Mouse (Mus musculus) midbrain, embryonic 10.5 days (tissue): ENCODE data around the gene Foxs1. TPM values are rescaled to one million over a fixed set of nuclear protein-coding genes. Genes with fewer than 3 reads are reported as not detected.

Experiments
- DNase-seq: peaks from one replicate; pipeline ENCODE4 v3.0.0-alpha.2; 2017; ENCODE audit warnings: low spot score
- H3K27ac ChIP-seq: fragments of 300-500 bp; sonication (generic); replicated peaks from 2 replicates; pipeline ENCODE4 v1.5.1; 2016; ENCODE audit warnings: mild to moderate bottlenecking
- H3K27me3 ChIP-seq: fragments of 300-500 bp; sonication (generic); 2 replicates; pipeline ENCODE4 v1.6.1; 2016; ENCODE audit warnings: low read depth, mild to moderate bottlenecking; ENCODE audit not compliant: poor library complexity, severe bottlenecking
- H3K36me3 ChIP-seq: fragments of 300-500 bp; sonication (generic); 2 replicates; pipeline ENCODE4 v1.6.1; 2016; ENCODE audit warnings: mild to moderate bottlenecking, moderate library complexity
- H3K4me1 ChIP-seq: fragments of 300-500 bp; sonication (generic); 2 replicates; pipeline ENCODE4 v1.6.1; 2016
- H3K4me3 ChIP-seq: fragments of 300-500 bp; sonication (generic); 2 replicates; pipeline ENCODE4 v1.5.1; 2016; ENCODE audit warnings: mild to moderate bottlenecking, moderate library complexity
- H3K9me3 ChIP-seq: fragments of 300-500 bp; sonication (generic); replicated peaks from 2 replicates; pipeline ENCODE4 v1.6.1; 2016; ENCODE audit warnings: mild to moderate bottlenecking
- whole genome bisulfite sequencing: fragments of 180-500 bp; shearing (Covaris S2); methylation state at CpG from one replicate; pipeline ENCODE4 v1.1.7; 2016; 5-methylcytosine and 5-hydroxymethylcytosine counted together
- polyA plus RNA-seq: library from polyadenylated mRNA; unstranded; fragments of >200 nt; fragmentation: Nextera tagmentation; extraction: Ambion mirVana; gene quantifications from 2 replicates; pipeline ENCODE4 v1.2.1, GENCODE M21; 2016

The Foxs1 gene
- 0.58 and 1.5 TPM in 2 replicates for polyA plus RNA-seq

GRCm38 (mm10) chr2:152933048-152933447, at the start of gene Foxs1:
Gene Foxs1, minus strand, starts transcription at chr2:152933208.
- H3K27ac ChIP-seq: peak within 1 kb of the TSS; percentile 57
- no peaks in the 10 kb centered on the region for H3K9me3 ChIP-seq
- peaks cover 25% of the 10 kb centered on the region for H3K27me3 ChIP-seq
- H3K4me1 ChIP-seq: peaks cover 17% of the 10 kb centered on the region; the same call in 1 of the 2 replicates
- H3K4me3 ChIP-seq: no peak within 1 kb of the TSS
- WGBS: 48% methylated on average over 9 of the region's 9 CpGs
- no peak for DNase-seq
- no peaks in the 10 kb centered on the region for H3K36me3 ChIP-seq

- Histone ChIP-seq H3K36me3 (no peaks in the 10 kb centered on the region), H3K9me3 (no peaks in the 10 kb centered on the region), H3K4me3 (no peak overlapping the region), H3K4me1 (peaks cover 4% of the 10 kb centered on the region; the same call in 1 of the 2 replicates), H3K27me3 (no peaks in the 10 kb centered on the region), H3K27ac (no peak overlapping the region)
- 66% methylated on average over 3 of the region's 3 CpGs for WGBS
- no peak for DNase-seq
These were observed 44.0 kb upstream of the Foxs1 start for GRCm38 (mm10) chr2:152976991-152977390.

GRCm38 (mm10) chr2:152965555-152965954, 32.5 kb upstream of the Foxs1 start:
- Histone ChIP-seq H3K27me3 (peaks cover 2% of the 10 kb centered on the region; the same call in 1 of the 2 replicates), H3K36me3 (no peaks in the 10 kb centered on the region), H3K4me1 (peaks cover 11% of the 10 kb centered on the region), H3K27ac (no peak overlapping the region), H3K9me3 (no peaks in the 10 kb centered on the region), H3K4me3 (no peak overlapping the region)
- DNase-seq: no peak
- WGBS: 75% methylated on average over 4 of the region's 4 CpGs

- H3K4me3 ChIP-seq: peak within 1 kb of the TSS; percentile 59
- no peaks in the 10 kb centered on the region for H3K36me3 ChIP-seq
- peaks cover 13% of the 10 kb centered on the region for H3K27me3 ChIP-seq
- H3K9me3 ChIP-seq: no peaks in the 10 kb centered on the region
- WGBS: 2% methylated on average over 34 of the region's 34 CpGs
- DNase-seq: peak; percentile 87
- H3K27ac ChIP-seq: peak within 1 kb of the TSS; percentile 67
- peaks cover 11% of the 10 kb centered on the region for H3K4me1 ChIP-seq
These were observed 29.2 kb upstream of the Foxs1 start, which contains the start of gene Ttll9 for GRCm38 (mm10) chr2:152962091-152962793. Gene Ttll9, plus strand, starts transcription at chr2:152962485.

GRCm38 (mm10) chr2:152958116-152958515, 25.1 kb upstream of the Foxs1 start:
- H3K27ac ChIP-seq: no peak overlapping the region
- no peaks in the 10 kb centered on the region for H3K9me3 ChIP-seq
- DNase-seq: no peak
- H3K4me3 ChIP-seq: no peak overlapping the region
- H3K36me3 ChIP-seq: no peaks in the 10 kb centered on the region
- 89% methylated on average over 3 of the region's 3 CpGs for WGBS
- peaks cover 30% of the 10 kb centered on the region for H3K27me3 ChIP-seq
- peaks cover 18% of the 10 kb centered on the region for H3K4me1 ChIP-seq

- Histone ChIP-seq H3K9me3 (no peaks in the 10 kb centered on the region), H3K4me3 (peak overlapping the region; percentile 86), H3K27ac (peak overlapping the region; percentile 88), H3K4me1 (peaks cover 36% of the 10 kb centered on the region), H3K36me3 (no peaks in the 10 kb centered on the region), H3K27me3 (peaks cover 77% of the 10 kb centered on the region)
- DNase-seq: peak; percentile 38
- 18% methylated on average over 13 of the region's 13 CpGs for WGBS
These were observed 19.1 kb upstream of the Foxs1 start for GRCm38 (mm10) chr2:152951850-152952720.

GRCm38 (mm10) chr2:152951065-152951849, 18.2 kb upstream of the Foxs1 start, which contains the start of gene Dusp15:
Gene Dusp15, minus strand, starts transcription at chr2:152951698.
- H3K27ac ChIP-seq: peak within 1 kb of the TSS; percentile 88
- H3K27me3 ChIP-seq: peaks cover 83% of the 10 kb centered on the region
- H3K4me1 ChIP-seq: peaks cover 36% of the 10 kb centered on the region
- H3K36me3 ChIP-seq: no peaks in the 10 kb centered on the region
- WGBS: under 1% methylated on average over 53 of the region's 54 CpGs
- DNase-seq: peak; percentile 63
- H3K4me3 ChIP-seq: peak within 1 kb of the TSS; percentile 86
- H3K9me3 ChIP-seq: no peaks in the 10 kb centered on the region

- peaks cover 87% of the 10 kb centered on the region for H3K27me3 ChIP-seq
- DNase-seq: no peak
- no peaks in the 10 kb centered on the region for H3K36me3 ChIP-seq
- peaks cover 36% of the 10 kb centered on the region for H3K4me1 ChIP-seq
- no peaks in the 10 kb centered on the region for H3K9me3 ChIP-seq
- H3K4me3 ChIP-seq: peak overlapping the region; percentile 86
- H3K27ac ChIP-seq: peak overlapping the region; percentile 88; the same call in 1 of the 2 replicates
- 42% methylated on average over 11 of the region's 11 CpGs for WGBS
These were observed 17.5 kb upstream of the Foxs1 start for GRCm38 (mm10) chr2:152950358-152951064.

GRCm38 (mm10) chr2:152948438-152949020, 15.5 kb upstream of the Foxs1 start:
- H3K9me3 ChIP-seq: no peaks in the 10 kb centered on the region
- no peaks in the 10 kb centered on the region for H3K36me3 ChIP-seq
- WGBS: 90% methylated on average over 5 of the region's 5 CpGs
- H3K27ac ChIP-seq: no peak overlapping the region
- DNase-seq: no peak
- H3K4me1 ChIP-seq: peaks cover 31% of the 10 kb centered on the region
- peaks cover 98% of the 10 kb centered on the region for H3K27me3 ChIP-seq
- no peak overlapping the region for H3K4me3 ChIP-seq

- Histone ChIP-seq H3K4me3 (no peak overlapping the region), H3K36me3 (no peaks in the 10 kb centered on the region), H3K27ac (no peak overlapping the region), H3K27me3 (peaks cover 100% of the 10 kb centered on the region), H3K9me3 (no peaks in the 10 kb centered on the region), H3K4me1 (peaks cover 39% of the 10 kb centered on the region)
- WGBS: 72% methylated on average over 7 of the region's 7 CpGs
- DNase-seq: no peak
These were observed 14.1 kb upstream of the Foxs1 start for GRCm38 (mm10) chr2:152947098-152947497.

- H3K27ac ChIP-seq: no peak overlapping the region
- H3K4me1 ChIP-seq: peaks cover 20% of the 10 kb centered on the region
- H3K4me3 ChIP-seq: no peak overlapping the region
- 53% methylated on average over 9 of the region's 9 CpGs for WGBS
- H3K36me3 ChIP-seq: no peaks in the 10 kb centered on the region
- DNase-seq: no peak
- no peaks in the 10 kb centered on the region for H3K9me3 ChIP-seq
- peaks cover 100% of the 10 kb centered on the region for H3K27me3 ChIP-seq
These were observed 11.0 kb upstream of the Foxs1 start for GRCm38 (mm10) chr2:152944013-152944412.
